Mouse (Mus musculus) heart, postnatal 36 days (tissue): ENCODE data around the gene Bbip1. TPM values are rescaled to one million over a fixed set of nuclear protein-coding genes. Genes with fewer than 3 reads are reported as not detected.
"Not testable (repeated sequence)": the region's sequence is repeated elsewhere in the genome, so short reads cannot be mapped to it uniquely, and the experiment has no call there.

ENCODE experiments used
- DNase-seq, 2 experiments: peaks; one replicate each; pipeline ENCODE4 v3.0.0; 2021 to 2022
- intact Hi-C: fragments of 180-260 bp; cut with DNase I; formaldehyde crosslinking; loops from one replicate; pipeline ENCODE4 v1.15.1; 2025
- total RNA-seq, 2 experiments: library from RNA; stranded (reverse); gene quantifications; 2 replicates each; pipeline ENCODE4 v1.2.3; 2021

Bbip1 gene
- total RNA-seq, 2 experiments from 2014 or later: 34.9 to 36.2 TPM

- intact Hi-C loops: loop anchor here (5.0 kb wide), 2 partner anchors 87 to 282 kb away; no protein-coding TSS in a partner anchor
- DNase-seq: no peak
Measured at GRCm38 (mm10) chr19:53929218-53929617, 15.2 kb downstream of the Bbip1 start.

GRCm38 (mm10) chr19:53926705-53927104 is 17.7 kb downstream of the Bbip1 start:
- intact Hi-C loops: loop anchor here (5.0 kb wide), 2 partner anchors 84 to 279 kb away; no protein-coding TSS in a partner anchor
- DNase-seq: no peak

- DNase-seq: no peak
- intact Hi-C loops: loop anchor here (1.0 to 5.0 kb wide), 3 partner anchors 83 to 278 kb away; no protein-coding TSS in a partner anchor
Measured at GRCm38 (mm10) chr19:53925338-53925751, 19.1 kb downstream of the Bbip1 start.

- DNase-seq, intact Hi-C loops: not testable (repeated sequence)
Measured at GRCm38 (mm10) chr19:53921996-53922395, 22.4 kb downstream of the Bbip1 start.

GRCm38 (mm10) chr19:53919541-53919940 is 24.9 kb downstream of the Bbip1 start:
- no peak for DNase-seq
- intact Hi-C loops: no loop called here

GRCm38 (mm10) chr19:53914950-53915349 is 29.5 kb downstream of the Bbip1 start:
- intact Hi-C loops: no loop called here
- no peak for DNase-seq

GRCm38 (mm10) chr19:53906703-53907070 is 37.7 kb downstream of the Bbip1 start:
- intact Hi-C loops, DNase-seq: not testable (repeated sequence)

- intact Hi-C loops: no loop called here
- no peak for DNase-seq
Measured at GRCm38 (mm10) chr19:53906033-53906702, 38.3 kb downstream of the Bbip1 start.

- intact Hi-C loops: loop anchor here (5.0 kb wide), 1 partner anchor 53 kb away; no protein-coding TSS in a partner anchor
- no peak for DNase-seq
Measured at GRCm38 (mm10) chr19:53904833-53905480, 39.5 kb downstream of the Bbip1 start.

- intact Hi-C loops: loop anchor here (2.0 to 5.0 kb wide), 2 partner anchors 39 to 51 kb away; no protein-coding TSS in a partner anchor
- DNase-seq: peak; percentile 50 to 65
Measured at GRCm38 (mm10) chr19:53903507-53904321, 40.7 kb downstream of the Bbip1 start.

GRCm38 (mm10) chr19:53902739-53903487 is 41.5 kb downstream of the Bbip1 start:
- peak; percentile 91 to 93 for DNase-seq
- intact Hi-C loops: loop anchor here (2.0 to 5.0 kb wide), 2 partner anchors 40 to 51 kb away; no protein-coding TSS in a partner anchor

- no peak for DNase-seq
- intact Hi-C loops: loop anchor here (2.0 to 5.0 kb wide), 2 partner anchors 41 to 50 kb away; no protein-coding TSS in a partner anchor
Measured at GRCm38 (mm10) chr19:53901931-53902738, 42.3 kb downstream of the Bbip1 start.

GRCm38 (mm10) chr19:53899941-53900610 is 44.4 kb downstream of the Bbip1 start:
- no peak for DNase-seq
- intact Hi-C loops: loop anchor here (5.0 kb wide), 1 partner anchor 48 kb away; no protein-coding TSS in a partner anchor

- no peak for DNase-seq
- intact Hi-C loops: no loop called here
Measured at GRCm38 (mm10) chr19:53898970-53899900, 45.2 kb downstream of the Bbip1 start.

GRCm38 (mm10) chr19:53898498-53898897 is 45.9 kb downstream of the Bbip1 start:
- intact Hi-C loops: no loop called here
- no peak for DNase-seq

- intact Hi-C loops: no loop called here
- no peak for DNase-seq
Measured at GRCm38 (mm10) chr19:53898046-53898445, 46.4 kb downstream of the Bbip1 start.

- intact Hi-C loops: loop anchor here (5.0 kb wide), 1 partner anchor 112 kb away; no protein-coding TSS in a partner anchor
- peak; percentile 38 to 52 for DNase-seq
Measured at GRCm38 (mm10) chr19:53894538-53895121, 49.8 kb downstream of the Bbip1 start.
